Mouse (Mus musculus): ENCODE data around the gene Fam193a. TPM values are rescaled to one million over a fixed set of nuclear protein-coding genes. Genes with fewer than 3 reads are reported as not detected.

Gene Fam193a
- polyA plus RNA-seq, 1 experiment from 2014 or later: 25.3 TPM

- under 1% methylated on average over 67 of the region's 67 CpGs for WGBS
- peak within 1 kb of the TSS; percentile 97 for H3K27ac ChIP-seq (ENCODE audit: low read length)
- peak within 1 kb of the TSS; percentile 79 for H3K4me2 ChIP-seq (replicated peaks; ENCODE audit: low read depth, low read length)
- H3K36me3 ChIP-seq (ENCODE audit: control insufficient read depth, insufficient read depth, low read length): no peaks in the 10 kb centered on the region
- H3K4me3 ChIP-seq (ENCODE audit: low read depth, low read length): peak within 1 kb of the TSS; percentile 99
- no peaks in the 10 kb centered on the region for H3K27me3 ChIP-seq (ENCODE audit: control insufficient read depth, insufficient read depth, low read length)
- H3K9me3 ChIP-seq (ENCODE audit: control insufficient read depth, low read depth, low read length): no peaks in the 10 kb centered on the region
- peaks cover 7% of the 10 kb centered on the region for H3K4me1 ChIP-seq (ENCODE audit: control insufficient read depth, insufficient read depth, low read length)
- H3K9ac ChIP-seq (replicated peaks; ENCODE audit: low read depth, low read length): peak within 1 kb of the TSS; percentile 98
- peak; percentile 97 for ATAC-seq (ENCODE audit: insufficient number of reproducible peaks, insufficient read depth, low FRiP score, low read depth)
Observed at GRCm38 (mm10) chr5:34336097-34336774, 33.5 kb upstream of the Fam193a start, which contains the start of gene Rnf4. Gene Rnf4, plus strand, starts transcription at chr5:34336289.

- Histone ChIP-seq H3K36me3 (ENCODE audit: control insufficient read depth, insufficient read depth, low read length) (no peaks in the 10 kb centered on the region), H3K4me1 (ENCODE audit: control insufficient read depth, insufficient read depth, low read length) (peaks cover 7% of the 10 kb centered on the region), H3K27ac (ENCODE audit: low read length) (peak overlapping the region; percentile 97), H3K4me2 (replicated peaks; ENCODE audit: low read depth, low read length) (peak overlapping the region; percentile 79), H3K27me3 (ENCODE audit: control insufficient read depth, insufficient read depth, low read length) (no peaks in the 10 kb centered on the region), H3K9me3 (ENCODE audit: control insufficient read depth, low read depth, low read length) (no peaks in the 10 kb centered on the region), H3K9ac (replicated peaks; ENCODE audit: low read depth, low read length) (peak overlapping the region; percentile 98), H3K4me3 (ENCODE audit: low read depth, low read length) (peak overlapping the region; percentile 99)
- peak; percentile 47; the same call in 1 of the 2 replicates for ATAC-seq (ENCODE audit: insufficient number of reproducible peaks, insufficient read depth, low FRiP score, low read depth)
- WGBS: under 1% methylated on average over 42 of the region's 42 CpGs
Observed at GRCm38 (mm10) chr5:34336775-34337450, 32.8 kb upstream of the Fam193a start.

GRCm38 (mm10) chr5:34340246-34340645, 29.5 kb upstream of the Fam193a start:
- Histone ChIP-seq H3K9ac (replicated peaks; ENCODE audit: low read depth, low read length) (no peak overlapping the region), H3K27me3 (ENCODE audit: control insufficient read depth, insufficient read depth, low read length) (no peaks in the 10 kb centered on the region), H3K9me3 (ENCODE audit: control insufficient read depth, low read depth, low read length) (no peaks in the 10 kb centered on the region), H3K4me1 (ENCODE audit: control insufficient read depth, insufficient read depth, low read length) (peaks cover 7% of the 10 kb centered on the region), H3K4me3 (ENCODE audit: low read depth, low read length) (no peak overlapping the region), H3K36me3 (ENCODE audit: control insufficient read depth, insufficient read depth, low read length) (peaks cover 20% of the 10 kb centered on the region), H3K27ac (ENCODE audit: low read length) (no peak overlapping the region), H3K4me2 (replicated peaks; ENCODE audit: low read depth, low read length) (no peak overlapping the region)
- ATAC-seq (ENCODE audit: insufficient number of reproducible peaks, insufficient read depth, low FRiP score, low read depth): no peak
- 96% methylated on average over 6 of the region's 6 CpGs for WGBS

GRCm38 (mm10) chr5:34352084-34352631, 17.6 kb upstream of the Fam193a start:
- Histone ChIP-seq H3K4me1 (ENCODE audit: control insufficient read depth, insufficient read depth, low read length) (no peaks in the 10 kb centered on the region), H3K4me3 (ENCODE audit: low read depth, low read length) (no peak overlapping the region), H3K27me3 (ENCODE audit: control insufficient read depth, insufficient read depth, low read length) (no peaks in the 10 kb centered on the region), H3K9me3 (ENCODE audit: control insufficient read depth, low read depth, low read length) (no peaks in the 10 kb centered on the region), H3K9ac (replicated peaks; ENCODE audit: low read depth, low read length) (no peak overlapping the region), H3K4me2 (replicated peaks; ENCODE audit: low read depth, low read length) (no peak overlapping the region), H3K36me3 (ENCODE audit: control insufficient read depth, insufficient read depth, low read length) (peaks cover 88% of the 10 kb centered on the region), H3K27ac (ENCODE audit: low read length) (no peak overlapping the region)
- no peak for ATAC-seq (ENCODE audit: insufficient number of reproducible peaks, insufficient read depth, low FRiP score, low read depth)
- WGBS: 96% methylated on average over 3 of the region's 3 CpGs

GRCm38 (mm10) chr5:34360261-34360660, 9.5 kb upstream of the Fam193a start:
- no peaks in the 10 kb centered on the region for H3K4me1 ChIP-seq (ENCODE audit: control insufficient read depth, insufficient read depth, low read length)
- no peak overlapping the region for H3K27ac ChIP-seq (ENCODE audit: low read length)
- no peak for ATAC-seq (ENCODE audit: insufficient number of reproducible peaks, insufficient read depth, low FRiP score, low read depth)
- H3K9me3 ChIP-seq (ENCODE audit: control insufficient read depth, low read depth, low read length): no peaks in the 10 kb centered on the region
- no peak overlapping the region for H3K9ac ChIP-seq (replicated peaks; ENCODE audit: low read depth, low read length)
- H3K4me3 ChIP-seq (ENCODE audit: low read depth, low read length): no peak overlapping the region
- no peak overlapping the region for H3K4me2 ChIP-seq (replicated peaks; ENCODE audit: low read depth, low read length)
- no peaks in the 10 kb centered on the region for H3K27me3 ChIP-seq (ENCODE audit: control insufficient read depth, insufficient read depth, low read length)
- WGBS: 91% methylated on average over 3 of the region's 3 CpGs
- peaks cover 41% of the 10 kb centered on the region for H3K36me3 ChIP-seq (ENCODE audit: control insufficient read depth, insufficient read depth, low read length)

- Histone ChIP-seq H3K4me2 (replicated peaks; ENCODE audit: low read depth, low read length) (no peak overlapping the region), H3K4me3 (ENCODE audit: low read depth, low read length) (no peak overlapping the region)
- ATAC-seq (ENCODE audit: insufficient number of reproducible peaks, insufficient read depth, low FRiP score, low read depth): no peak
Observed at GRCm38 (mm10) chr5:34363115-34363514, 6.6 kb upstream of the Fam193a start.

GRCm38 (mm10) chr5:34368551-34369290, 1.0 kb upstream of the Fam193a start:
- no peak for ATAC-seq (ENCODE audit: insufficient number of reproducible peaks, insufficient read depth, low FRiP score, low read depth)

More at GRCm38 (mm10) chr5:34363115-34363514, 6.6 kb upstream of the Fam193a start:
- no peak overlapping the region for H3K27ac ChIP-seq (ENCODE audit: low read length)
- no peaks in the 10 kb centered on the region for H3K4me1 ChIP-seq (ENCODE audit: control insufficient read depth, insufficient read depth, low read length)
- H3K9ac ChIP-seq (replicated peaks; ENCODE audit: low read depth, low read length): no peak overlapping the region
- no peaks in the 10 kb centered on the region for H3K9me3 ChIP-seq (ENCODE audit: control insufficient read depth, low read depth, low read length)
- H3K27me3 ChIP-seq (ENCODE audit: control insufficient read depth, insufficient read depth, low read length): no peaks in the 10 kb centered on the region
- H3K36me3 ChIP-seq (ENCODE audit: control insufficient read depth, insufficient read depth, low read length): peaks cover 21% of the 10 kb centered on the region

More at GRCm38 (mm10) chr5:34368551-34369290, 1.0 kb upstream of the Fam193a start:
- Histone ChIP-seq H3K4me2 (replicated peaks; ENCODE audit: low read depth, low read length) (peak overlapping the region; percentile 62), H3K27me3 (ENCODE audit: control insufficient read depth, insufficient read depth, low read length) (no peaks in the 10 kb centered on the region), H3K9me3 (ENCODE audit: control insufficient read depth, low read depth, low read length) (no peaks in the 10 kb centered on the region), H3K27ac (ENCODE audit: low read length) (peak overlapping the region; percentile 80; the same call in 1 of the 2 replicates), H3K4me3 (ENCODE audit: low read depth, low read length) (peak overlapping the region; percentile 94), H3K9ac (replicated peaks; ENCODE audit: low read depth, low read length) (peak overlapping the region; percentile 94), H3K4me1 (ENCODE audit: control insufficient read depth, insufficient read depth, low read length) (peaks cover 13% of the 10 kb centered on the region; the same call in 1 of the 2 replicates), H3K36me3 (ENCODE audit: control insufficient read depth, insufficient read depth, low read length) (no peaks in the 10 kb centered on the region; the same call in 1 of the 2 replicates)
- 69% methylated on average over 7 of the region's 7 CpGs for WGBS

Measured in stomach, embryonic 14.5 days (tissue).